Mouse (Mus musculus) adrenal gland, postnatal 14 days (tissue): ENCODE measurements around the gene Poc1a. TPM values are rescaled to one million over a fixed set of nuclear protein-coding genes. Genes with fewer than 3 reads are reported as not detected.

Experiments used
- DNase-seq: peaks from one replicate; pipeline ENCODE4 v3.0.0; 2021; ENCODE audit warnings: mixed read lengths
- total RNA-seq: library from RNA; stranded (reverse); gene quantifications from 2 replicates; pipeline ENCODE4 v1.2.3, GENCODE M21; 2021

Poc1a gene
- total RNA-seq, 1 experiment from 2014 or later: 8.3 TPM

DNA sequence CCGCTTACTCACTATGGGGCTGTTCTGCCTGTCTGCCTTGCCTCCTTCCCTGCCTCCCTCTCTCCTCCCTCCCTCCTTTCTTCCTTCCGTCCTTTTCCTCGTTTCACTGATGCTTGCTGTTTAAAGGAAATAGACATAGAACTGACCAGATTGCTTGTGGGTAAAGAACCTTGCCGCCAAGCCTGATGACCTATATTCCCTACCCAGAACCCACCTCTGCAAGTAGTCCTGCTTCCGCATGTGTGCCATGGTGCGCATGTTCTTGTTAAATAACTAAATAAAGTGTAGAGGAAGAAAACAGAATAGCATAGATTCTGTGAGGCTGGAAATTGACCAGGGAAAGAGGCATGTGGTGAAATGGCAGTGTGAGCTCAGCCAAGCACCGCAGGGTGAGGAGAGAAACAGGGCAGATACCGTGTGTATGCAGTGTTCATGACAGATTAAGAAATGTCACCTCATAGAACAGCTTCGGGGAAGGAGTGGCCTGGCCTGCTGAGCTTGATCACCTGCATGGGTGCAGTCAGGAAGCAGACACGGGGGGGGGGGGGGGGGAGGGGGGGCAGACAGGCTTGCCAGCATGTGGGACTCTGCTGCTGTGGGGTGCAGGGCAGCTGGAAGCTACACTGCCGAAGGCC lies 20.7 kb downstream of the Poc1a start:
- DNase-seq: no peak

DNA sequence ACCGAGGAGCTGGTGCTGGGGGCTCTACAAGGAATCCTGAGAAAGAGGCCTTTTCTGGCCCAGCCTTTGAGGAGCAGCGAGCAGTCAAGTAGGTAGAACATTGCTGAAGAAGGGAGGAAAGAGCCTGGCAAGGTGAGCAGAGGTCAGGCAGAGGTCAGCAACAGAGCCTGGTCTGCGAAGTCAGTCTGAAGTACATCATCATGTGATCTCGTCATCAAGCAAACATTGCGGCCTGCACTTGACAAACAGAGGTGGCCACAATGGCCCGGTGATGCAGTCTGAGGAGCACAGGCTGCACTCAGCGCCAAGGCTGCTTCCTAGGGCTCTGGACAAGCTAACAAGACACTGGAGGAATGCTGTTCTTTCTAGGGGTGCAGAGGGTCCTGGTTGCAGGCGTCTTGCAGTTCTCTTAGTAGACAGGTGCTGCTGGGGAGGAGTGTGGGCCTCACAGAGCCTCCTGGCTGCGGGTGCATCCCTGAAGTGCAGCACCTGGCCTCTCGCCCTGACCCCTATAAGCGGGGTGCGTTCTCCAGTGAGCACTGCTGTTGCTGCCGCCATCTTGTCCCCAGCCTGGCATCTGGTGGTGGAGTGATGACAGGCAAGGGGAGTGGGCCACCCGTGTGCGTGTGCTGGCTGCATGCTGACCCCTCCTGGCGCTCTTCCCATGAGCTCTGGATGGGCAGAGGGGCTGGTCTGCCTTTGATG lies 21.7 kb downstream of the Poc1a start:
- no peak for DNase-seq

DNA sequence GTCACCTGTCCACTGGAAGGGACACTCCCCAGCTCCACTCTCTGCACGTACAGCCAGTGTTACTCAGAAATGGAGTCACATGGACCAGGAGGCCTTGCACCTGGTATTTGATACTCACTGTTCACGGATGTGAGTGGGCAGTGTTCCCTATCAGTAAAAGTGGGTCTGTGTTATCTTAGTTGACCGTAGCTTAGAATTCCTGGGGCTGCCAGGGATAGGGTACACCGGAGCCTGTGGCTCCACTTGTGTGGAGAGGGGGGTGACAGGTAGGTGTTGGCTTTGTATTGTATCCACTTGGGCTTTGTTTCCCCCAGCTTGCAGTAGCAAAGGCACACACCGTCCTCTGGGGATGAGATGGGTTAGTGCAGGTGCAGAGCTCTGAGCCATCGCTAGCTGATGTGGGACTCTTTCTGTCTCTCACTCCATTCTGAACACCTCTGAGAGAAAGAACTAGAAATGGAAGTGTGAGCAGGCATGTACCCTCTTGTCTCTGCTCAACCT lies 22.6 kb downstream of the Poc1a start:
- DNase-seq: no peak

DNA sequence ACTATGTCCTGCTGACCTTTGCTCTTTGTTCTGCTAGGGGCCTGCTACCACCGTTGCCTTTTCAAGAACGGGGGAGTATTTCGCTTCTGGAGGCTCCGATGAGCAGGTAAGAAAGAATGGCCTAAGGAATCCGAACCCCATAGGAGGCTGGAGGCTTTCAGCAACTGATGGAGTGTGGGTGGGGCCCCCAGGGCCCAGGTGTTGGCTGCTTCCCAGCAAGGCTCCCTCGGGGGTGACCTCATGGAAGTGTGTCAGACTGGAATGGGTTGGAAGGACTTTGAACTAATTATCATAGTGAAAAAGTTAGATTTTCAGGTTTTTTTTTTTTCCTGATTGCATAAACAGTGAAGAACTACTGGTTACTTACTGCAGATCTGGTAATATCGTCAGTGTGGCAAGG lies 24.4 kb downstream of the Poc1a start:
- peak; percentile 64 for DNase-seq

DNA sequence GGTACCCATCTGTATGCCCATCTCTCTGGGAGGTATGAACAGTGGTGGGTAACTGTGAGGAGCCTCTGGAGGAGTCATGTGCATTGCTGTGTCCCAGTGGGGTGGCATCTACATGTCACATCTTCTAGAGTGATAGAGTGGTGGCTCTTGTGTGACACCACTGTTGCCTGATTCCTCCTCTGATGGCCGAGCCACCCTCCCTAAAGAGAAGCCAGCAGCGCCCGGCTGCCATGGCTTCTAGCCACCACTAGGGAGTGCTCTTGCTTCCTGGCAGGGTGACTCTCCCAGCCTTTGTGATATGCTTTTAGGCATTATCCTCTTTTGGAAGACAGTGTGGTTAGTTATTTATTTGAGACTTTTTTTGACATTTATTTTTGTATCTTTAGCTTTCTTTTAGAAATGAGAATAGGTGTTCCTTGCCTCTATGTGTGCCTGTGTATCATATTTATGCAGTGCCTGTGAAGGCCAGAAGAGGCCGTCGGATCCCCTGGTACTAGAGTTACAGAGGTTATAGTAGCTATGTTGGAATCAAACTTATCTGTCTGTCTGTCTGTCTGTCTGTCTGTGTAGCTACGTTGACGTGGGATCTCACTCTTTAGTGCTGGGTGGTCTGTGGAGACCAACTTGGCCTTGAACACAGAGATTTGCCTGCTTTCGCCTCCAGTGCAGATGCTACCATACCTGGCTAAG lies 25.9 kb downstream of the Poc1a start:
- DNase-seq: peak; percentile 84

DNA sequence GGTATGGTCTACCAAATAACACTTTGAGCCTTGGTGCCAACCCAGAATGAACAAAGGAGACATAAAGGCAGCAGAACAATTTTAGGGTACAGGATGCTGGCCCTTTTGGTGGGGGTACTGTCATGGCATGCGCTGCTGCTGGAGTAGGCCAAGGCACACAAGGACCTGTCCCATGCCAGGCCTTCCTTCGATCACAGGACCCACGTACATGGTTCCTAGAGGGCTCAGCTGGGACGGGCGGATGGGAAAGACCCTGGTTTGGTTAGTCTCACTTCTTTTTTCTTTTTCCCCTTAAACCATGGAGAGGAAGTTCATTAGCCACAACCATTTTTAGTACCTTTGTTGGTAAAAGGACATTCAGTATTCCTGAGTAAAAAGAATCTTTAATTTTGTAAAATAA lies 27.3 kb downstream of the Poc1a start:
- no peak for DNase-seq

DNA sequence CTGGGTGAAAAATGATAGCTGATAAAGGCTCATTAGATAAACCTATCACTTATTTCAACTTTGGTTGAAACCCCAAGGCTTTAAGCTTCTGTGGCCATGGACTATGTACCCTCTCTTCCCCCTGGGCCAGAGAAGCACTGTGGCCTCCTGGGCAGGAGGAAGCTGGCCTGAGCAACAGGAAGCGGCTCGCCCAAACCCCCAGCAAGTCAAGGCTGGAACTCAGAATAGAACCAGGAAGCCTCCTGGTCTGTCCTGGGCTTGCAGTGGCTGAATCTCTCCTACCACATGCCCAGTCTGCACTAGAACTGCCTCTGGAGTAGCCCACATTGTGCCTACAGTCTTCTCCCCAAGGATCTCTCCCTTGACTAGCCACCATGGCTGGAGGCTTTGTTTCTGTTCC lies 27.7 kb downstream of the Poc1a start:
- no peak for DNase-seq

DNA sequence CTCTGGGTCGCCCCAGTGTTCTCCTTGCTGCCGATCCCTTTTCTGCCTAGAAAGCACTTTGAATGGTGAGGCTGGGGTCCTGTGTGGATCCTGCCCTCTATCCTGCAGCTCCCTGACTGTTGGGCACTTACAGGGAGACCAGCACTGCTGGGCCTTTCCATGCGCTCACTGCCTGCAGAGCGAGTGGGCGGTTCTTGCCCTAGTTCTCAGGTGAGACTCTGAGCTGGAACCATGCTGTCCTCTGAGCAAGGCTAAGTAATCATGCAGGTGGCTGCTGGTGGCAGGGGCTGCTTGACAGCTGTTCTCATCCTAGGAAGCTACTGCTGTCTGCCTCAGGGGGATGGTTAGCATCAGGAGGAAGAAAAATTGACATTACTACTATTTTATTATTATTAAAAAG lies 28.1 kb downstream of the Poc1a start:
- no peak for DNase-seq

DNA sequence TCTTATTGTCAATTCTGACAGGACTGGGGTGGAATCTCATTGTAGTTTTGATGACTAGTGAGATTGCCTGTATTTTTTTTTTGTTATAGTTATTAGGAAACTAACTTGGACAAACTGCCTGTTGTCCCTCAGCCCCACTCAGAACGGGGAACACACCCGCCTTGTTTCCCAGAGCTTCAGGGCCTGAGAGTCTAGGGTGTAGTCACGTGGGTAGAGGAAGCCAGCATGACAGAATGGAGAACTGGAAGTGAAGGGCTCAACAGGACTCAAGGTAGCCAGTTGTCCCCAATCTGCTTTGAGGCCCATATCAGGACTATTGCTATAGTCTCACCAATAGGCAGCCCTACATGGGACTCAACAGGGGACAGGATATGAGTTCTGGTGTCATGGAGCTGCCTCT lies 29.0 kb downstream of the Poc1a start:
- DNase-seq: no peak

DNA sequence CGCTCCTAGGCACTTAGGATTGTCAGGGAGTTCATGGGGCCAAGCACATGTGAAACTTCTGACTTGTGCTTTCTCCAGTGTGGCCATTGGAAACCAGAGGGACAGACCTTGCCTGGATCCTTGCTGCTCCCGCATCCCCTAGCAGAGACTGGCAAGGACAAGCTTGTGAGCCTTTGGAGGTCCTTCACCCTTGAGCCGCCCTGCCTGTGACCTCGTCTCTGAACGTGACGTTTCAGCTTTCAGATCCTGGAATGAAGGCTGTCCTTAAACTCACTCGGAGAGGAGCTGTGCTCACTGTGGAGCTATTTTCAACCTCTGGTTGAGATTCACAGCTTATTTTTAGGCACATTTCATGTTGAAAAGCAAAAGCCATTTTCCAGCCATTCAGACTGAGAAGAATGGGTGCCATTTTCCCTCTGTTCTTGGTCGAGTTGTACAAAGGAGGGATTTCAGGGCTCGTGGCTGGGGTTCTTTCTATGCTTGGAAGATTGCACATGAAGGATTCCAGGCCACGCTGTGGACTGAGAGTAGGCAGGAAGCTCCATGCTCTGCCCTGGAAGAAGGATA lies 30.8 kb downstream of the Poc1a start:
- peak; percentile 24 for DNase-seq

DNA sequence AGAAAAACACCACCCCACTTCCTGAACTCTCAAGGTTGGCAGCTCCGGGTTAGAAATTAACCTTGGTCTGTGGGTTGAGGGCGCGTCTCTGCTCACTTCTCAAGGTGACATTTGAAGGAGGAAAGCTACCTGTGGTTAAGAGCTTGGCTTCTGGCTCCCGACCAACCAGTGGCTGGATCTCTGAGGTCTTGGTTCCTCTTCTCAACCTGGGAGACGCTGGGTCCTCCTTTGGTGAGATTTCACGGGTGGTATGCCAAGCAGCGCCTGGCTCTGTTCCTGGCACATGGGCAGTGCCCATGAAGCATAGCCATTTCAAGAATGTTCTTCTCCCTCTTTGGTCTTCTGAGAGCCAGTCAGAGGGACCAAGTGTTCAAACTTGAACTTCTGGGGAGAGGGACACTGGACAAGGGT lies 32.1 kb downstream of the Poc1a start:
- no peak for DNase-seq

DNA sequence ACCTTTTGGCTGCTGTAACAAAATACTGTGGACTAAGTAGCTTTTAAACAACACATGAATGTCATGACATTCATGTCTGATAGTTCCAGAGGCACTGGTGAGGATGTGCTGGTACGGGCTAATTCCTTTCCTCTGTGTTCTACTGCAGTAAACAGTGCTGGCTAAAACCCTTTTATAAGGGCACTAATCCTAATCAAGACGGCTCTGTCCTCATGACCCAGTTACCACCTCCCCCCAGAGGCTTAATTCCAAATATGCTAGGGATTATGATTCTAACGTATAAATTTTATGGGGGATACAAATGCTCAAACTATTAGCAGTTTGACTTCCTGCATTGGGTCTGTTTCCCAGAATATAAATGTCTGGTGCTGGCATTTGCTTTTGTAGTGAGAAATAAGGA lies 33.3 kb downstream of the Poc1a start:
- no peak for DNase-seq

DNA sequence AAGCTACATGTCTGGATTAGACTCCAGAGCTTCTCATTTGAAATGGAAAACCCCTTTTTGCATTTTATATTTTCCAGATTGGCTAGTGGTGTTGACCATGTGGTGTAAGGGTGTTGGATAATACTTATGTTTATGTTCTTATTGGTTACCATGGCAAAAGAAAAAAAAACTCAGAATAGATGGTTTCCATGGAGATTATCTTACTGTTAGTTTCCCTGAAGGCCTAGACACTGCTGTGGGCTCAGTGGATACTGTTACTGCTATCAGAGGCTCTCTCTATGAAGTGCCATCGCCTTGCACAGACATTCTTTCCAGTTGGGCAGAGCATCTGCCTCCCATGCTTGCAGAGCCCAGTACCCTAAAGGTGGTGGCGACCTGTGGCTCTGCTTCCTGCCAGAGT lies 37.2 kb downstream of the Poc1a start:
- DNase-seq: no peak

DNA sequence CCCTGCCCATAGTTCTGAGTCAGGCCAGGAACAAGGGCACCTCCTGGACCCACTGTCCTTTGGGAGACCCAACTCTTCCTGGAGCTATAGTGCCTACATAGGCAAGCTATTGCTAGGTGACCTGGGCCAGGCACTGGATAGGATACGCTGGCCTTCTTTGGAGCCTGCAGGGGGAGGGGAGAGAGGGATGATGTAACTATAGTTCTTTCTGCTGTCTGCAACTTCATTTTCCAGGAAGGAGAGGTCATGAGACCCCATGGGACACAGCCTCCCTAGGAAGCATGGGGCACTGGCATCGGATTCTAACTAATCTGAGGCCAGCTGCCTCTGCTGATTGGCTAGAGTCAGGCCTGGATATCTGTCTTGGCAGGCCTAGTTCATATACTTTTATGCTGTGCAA lies 38.2 kb downstream of the Poc1a start:
- DNase-seq: peak; percentile 49

DNA sequence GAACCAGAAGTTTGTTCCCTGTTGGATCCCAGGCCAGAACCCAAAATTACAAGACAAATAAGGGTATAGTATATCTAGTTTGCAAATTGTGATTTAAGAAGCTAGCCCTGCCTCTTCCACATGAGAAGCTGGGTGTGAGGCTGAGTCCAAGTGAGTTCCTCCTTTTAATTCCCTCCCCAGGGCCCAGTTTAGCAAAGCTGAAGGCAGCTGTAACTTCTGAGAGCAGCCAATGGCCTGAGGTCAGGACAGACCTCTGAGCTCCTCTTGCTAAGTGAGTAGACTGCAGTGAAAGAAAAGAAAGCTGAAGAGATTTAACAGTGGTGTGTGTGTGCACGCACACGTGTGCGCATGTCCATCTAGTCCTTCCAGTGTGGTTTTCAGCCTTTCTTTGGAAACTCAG lies 41.6 kb downstream of the Poc1a start:
- no peak for DNase-seq

DNA sequence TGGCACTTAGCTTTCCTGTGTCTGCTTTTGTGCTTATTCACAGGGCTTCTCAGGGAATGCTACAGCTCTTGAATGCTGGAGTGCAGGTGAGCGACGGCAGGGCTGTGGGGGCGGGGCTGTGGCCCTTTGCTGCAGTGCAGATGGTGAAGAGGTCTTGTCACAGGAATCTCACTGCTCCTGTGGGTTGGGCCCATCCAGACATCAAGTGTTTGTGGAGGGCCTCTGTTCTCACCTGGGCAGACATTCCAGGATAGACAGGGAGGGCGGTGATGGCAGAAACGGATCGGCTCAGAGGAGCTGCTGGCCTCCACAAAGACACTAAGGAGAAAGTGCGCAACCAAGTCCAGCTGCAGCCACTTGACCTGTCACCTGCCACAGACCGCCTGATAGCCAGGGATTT lies 45.4 kb downstream of the Poc1a start:
- DNase-seq: no peak

DNA sequence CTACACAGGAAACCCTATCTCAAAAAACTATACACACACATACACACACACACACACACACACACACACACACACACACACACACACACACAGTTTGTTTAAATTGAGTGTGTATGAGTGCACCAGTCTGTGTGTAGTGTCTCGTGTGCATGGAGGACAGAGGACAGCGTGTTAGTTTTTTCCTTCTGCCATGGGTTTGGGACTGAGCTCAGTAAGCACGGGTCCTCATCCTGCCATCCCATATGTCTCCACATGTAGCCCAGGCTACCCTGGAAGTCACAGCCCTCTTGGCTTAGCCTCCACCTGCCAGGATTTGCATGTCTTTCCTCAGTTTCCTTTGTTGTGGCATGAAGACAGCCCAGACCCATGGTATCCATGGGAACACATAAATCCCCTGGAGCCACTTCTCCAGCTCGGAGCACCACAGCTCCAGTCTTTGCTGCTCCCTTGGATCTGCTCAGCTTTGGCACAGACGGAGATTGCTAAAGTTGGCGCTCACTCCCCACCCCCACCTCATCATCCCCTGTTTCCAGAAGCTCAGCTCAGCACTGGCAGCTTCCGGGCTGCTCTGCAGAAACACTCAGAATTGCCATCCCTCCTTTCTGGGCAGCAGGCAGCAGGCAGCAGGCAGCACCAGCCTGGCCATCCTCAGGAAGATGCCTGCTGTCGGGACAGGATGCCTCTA lies 46.4 kb downstream of the Poc1a start:
- no peak for DNase-seq

DNA sequence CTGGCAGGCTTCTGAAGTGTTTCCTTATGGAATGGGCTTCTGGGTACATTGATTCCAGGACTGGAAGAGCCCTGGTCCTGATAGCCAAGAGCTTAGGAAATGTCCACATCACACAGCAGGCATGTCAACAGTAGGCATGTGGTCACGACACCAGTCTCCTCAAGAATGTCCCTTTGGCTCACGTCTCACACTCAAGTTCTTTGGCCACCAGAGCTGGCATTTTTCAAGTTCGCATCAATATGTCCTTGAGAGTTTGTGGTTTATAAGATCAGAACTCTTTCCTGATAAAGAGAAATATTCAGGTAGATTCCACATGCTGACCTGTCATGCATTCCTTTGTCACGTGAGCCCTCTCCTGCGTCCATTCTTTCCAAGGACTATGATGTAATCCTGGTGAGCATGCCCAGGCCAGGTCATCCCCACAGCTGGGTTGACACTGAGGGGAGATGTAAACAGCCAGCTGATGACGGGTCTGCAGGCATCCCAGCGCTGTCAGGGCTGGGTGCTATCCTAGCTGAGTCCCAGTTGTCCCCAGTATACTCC lies 47.3 kb downstream of the Poc1a start:
- DNase-seq: no peak

DNA sequence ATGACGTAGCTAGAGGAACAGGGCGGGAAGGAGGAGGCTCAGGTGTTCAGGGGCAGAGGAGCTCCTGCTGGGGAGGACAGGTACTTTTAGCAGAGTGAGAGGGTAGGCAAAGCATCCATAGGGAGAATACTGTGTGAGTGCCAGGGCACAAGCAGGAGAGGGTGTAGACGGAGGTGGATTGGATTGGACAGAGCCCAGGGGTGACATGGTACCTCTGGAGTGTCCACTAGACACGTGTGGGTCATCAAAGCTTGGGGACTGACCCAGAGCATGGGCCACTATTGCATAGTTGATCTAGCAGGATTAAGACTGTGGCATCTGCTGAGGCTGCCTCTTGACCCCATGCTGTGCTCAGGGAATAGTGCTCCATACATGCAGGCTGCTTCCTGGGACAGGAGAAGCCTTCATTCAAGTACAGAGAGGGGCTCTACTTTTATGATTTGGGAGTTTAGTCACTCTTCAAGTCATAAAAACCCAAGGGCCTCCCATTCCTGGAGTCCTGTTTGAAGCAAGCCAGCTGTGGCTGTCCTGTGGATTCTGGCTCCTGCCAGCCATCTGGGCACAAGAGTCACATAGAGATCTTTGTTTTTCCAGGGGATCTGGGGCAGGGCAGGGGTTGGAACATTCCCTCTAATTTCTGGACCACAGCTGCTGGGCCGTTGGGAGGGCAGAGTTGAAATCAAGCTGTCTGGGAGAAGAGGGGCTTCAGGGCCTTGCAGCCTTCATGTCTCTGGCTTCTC lies 48.1 kb downstream of the Poc1a start:
- no peak for DNase-seq

DNA sequence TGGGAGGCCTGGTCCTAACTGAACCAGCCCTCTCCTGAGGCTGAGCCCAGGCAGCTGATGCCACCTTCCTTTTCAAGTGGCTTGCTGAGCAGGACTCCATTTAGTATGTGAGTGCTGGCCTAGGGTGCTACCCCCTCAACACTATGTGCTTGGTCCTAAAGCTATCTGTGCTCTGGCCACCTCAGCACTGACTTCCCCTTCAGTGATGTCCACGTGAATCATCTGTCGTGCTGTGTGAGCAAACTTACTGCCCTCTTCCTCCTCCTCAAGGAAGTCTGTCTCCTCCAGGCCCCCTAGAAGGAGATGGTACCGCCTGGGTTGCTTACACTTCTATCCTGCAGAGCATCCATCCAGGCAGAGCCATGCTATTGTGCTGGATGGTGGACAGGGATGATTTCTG lies 51.9 kb downstream of the Poc1a start:
- DNase-seq: no peak

DNA sequence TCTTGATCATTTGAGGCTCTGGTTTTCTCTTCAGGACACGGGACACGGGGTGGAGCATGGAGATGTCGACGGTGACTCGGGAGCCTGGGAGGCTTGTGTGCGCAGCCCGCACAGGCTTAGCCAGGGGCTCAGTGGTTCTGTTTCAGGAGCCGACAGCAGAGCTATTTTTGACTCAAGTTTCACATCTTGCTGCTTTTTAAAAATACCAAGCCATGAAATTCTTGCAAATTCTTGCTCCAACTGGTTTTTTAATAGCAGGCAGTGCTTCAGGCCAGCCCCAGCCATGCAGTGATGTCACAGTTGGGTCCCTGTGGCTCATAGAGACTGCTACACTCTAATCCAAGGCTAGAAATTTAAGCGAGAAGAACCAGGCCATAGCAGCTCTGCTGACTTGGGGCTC lies 56.8 kb downstream of the Poc1a start:
- no peak for DNase-seq
